Mouse (Mus musculus) left cerebral cortex, adult 9 months (tissue): ENCODE measurements at regions not wholly inside any gene's neighbourhood (a gene's known extent, or its start where the extent isn't known, plus 50 kb on each side); places are given as distances from the start of the nearest gene placed in this dataset.
A peak's percentile ranks its signal among the peaks of the same experiment; 100 is the strongest.

Experiments
- DNase-seq, 2 experiments: peaks; one replicate each; pipeline ENCODE4 v3.0.0; 2022; ENCODE audit warnings: low spot score in 2 of 2

DNA sequence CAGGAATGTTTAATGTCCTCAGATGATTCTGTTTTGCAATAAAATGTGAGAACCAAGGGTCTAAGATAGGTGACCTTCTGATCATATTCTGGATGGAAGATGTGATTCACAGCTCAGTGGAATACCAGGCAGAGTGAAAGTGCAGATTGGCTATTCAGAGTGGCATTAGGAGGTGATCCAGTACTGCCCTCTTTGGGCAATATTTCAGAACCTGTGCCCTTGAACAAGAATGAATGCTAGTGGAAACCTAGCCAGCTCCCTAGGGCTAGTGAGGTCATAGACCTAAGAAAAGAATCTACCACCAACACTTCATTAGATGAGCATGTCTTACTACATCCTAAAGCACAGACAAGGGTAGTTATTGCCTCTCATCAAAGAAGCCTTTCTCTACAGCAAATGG is 372.7 kb upstream of the Trib2 start:
- no peak for DNase-seq

DNA sequence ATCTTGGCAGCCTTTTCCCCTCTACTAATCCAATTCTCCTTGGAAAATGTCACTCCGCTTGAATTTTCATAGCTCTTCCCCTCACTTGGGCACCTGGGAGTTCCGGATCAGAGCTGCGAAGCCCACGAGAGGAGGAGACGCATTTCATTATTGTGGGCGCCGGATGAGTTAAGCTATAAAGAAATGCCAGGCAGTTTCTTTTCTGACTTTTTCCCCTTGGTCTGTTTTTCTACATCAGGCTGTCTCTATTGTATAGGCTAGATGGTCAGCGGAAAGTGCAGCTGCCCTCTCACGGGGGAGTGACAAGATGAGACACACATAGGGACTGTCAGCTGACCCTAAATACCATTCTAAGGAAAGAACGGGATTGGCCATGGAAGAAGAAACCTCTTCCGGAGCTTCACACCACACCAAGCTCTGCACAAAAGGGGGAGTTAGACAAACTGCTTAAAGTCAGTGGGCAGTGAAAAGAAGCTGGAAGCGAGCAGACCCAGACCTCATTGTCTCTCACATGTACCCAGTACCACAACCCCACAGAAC is 369.3 kb upstream of the Trib2 start:
- DNase-seq, result no peak

DNA sequence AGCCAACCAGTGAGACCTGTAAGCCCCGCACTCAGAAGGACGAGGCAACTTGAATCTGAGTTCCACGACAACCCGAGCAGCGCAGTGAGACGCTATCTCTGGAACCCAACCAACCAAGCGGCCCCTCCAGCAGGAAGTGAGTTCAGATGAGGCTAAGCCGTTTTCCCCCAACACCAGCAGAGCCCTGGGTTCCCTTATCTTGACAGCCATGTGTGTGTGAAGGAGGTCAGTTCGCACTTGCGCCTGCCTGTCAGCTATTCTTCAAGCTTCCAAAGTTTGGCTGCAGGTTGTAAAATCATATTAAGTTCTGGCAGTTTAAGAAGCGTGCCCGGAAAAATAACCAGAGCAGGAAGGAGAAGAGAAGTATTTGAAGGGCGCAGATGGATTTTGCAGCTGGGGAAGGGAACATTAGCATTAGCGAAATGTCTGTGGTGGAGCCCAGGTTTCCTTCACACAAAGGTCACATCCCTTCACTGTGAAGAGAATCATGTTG is 368.8 kb upstream of the Trib2 start:
- no peak for DNase-seq

DNA sequence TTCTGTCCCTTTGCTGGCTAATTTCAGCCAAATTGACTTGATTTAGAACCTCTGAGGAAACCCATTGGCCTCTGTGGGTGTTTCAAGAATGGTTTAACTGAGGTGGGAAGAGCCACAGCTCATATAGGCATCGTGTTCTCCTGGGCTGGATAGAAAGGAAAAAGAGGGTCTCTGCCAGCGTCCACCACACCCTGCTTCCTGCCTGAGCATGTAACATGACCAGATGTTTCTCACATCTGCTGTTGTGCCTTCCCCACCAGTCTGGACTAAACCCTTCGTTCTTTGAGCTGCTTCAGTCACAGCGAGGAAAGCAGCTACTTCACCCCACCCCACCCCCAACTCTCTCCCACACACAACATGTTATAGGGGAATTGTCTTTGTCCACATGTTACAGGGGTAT is 366.3 kb upstream of the Trib2 start:
- no peak for DNase-seq

DNA sequence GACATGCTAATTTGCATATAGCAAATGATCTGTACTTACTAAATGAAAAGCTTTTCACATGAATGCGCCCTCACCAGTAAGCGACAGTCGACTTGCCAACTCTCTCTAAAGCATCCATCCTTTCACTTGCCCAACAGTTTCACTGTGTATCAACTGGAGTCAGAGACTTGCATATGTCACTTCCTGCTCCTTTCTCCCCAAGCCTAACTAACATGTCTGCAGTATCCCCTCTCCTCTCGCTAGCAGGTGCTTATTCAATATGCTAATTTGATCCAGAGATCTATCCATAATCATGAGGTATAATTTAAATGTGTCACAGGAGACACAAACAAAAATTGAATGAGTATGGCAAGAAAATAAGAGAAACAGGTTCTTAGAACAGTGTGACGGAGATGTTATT is 364.9 kb upstream of the Trib2 start:
- no peak for DNase-seq

DNA sequence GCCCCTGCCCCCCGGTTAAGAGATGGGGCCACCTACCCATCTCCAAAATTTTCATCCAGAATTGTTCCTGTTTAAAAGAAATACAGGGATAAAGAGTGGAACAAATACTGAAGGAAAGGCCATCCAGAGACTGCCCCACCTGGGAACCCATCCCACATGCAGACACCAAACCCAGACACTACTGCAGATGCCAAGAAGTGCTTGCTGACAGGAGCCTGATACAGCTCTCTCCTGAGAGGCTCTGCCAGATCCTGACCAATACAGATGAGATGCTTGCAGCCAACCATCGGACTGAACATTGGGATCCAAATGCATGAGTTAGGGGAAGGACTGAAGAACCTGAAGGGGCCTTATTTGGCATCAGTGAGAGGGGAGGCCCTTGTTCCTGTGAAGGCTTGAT is 363.2 kb upstream of the Trib2 start:
- no peak for DNase-seq

DNA sequence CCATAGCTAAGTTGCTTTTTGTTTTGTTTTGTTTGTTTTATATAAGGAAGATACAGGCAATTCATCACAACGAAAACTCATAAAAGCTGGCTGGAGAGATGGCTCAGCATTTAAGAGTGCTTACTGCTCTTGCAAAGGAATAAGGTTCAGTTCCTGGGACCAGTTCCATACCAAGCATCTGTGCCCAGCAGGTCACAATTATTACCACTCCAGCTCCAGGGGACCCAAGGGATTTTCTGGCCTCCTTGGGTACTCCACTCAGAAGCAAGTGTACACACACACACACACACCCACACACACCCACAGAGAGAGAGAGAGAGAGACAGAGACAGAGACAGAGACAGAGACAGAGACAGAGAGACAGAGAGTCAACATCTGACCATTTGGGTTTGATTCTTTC is 359.6 kb upstream of the Trib2 start:
- DNase-seq, result no peak

DNA sequence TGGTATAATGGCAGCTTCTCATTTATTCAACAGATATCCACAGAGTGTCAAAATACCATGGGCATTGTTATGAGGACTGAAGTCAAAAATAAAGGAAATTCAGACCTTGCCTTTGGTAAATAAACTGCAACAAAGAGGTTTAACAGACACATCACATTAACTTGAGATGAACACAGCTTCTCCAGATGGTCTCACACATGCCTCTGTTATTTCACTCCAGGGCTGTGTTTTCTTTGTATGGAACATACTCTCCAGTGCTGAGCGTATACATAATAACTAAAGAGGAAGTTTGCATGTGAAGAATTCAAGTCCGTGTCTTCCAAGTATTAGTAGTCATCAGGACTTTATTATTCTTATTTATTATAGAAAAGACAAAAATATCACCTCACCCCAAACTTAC is 355.5 kb upstream of the Trib2 start:
- no peak for DNase-seq

DNA sequence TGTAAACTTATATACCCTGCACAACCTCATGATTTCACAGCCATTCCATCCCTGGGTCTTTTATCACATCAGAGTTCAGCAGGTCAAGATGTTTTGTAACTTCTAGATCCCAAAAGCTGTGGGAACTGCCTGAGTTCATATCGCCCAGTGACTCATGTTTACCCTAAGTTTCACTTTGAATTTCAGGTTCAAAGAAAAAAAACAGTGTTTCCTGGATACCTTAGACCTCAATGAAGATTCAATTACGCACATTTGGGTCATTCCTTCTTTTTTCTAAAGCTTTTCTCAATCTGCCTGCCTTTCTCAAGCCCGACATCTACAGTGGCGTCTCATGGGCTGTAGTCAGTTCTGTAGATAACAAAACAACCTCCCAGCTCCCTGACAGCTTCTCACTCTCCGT is 354.9 kb upstream of the Trib2 start:
- DNase-seq, result no peak

DNA sequence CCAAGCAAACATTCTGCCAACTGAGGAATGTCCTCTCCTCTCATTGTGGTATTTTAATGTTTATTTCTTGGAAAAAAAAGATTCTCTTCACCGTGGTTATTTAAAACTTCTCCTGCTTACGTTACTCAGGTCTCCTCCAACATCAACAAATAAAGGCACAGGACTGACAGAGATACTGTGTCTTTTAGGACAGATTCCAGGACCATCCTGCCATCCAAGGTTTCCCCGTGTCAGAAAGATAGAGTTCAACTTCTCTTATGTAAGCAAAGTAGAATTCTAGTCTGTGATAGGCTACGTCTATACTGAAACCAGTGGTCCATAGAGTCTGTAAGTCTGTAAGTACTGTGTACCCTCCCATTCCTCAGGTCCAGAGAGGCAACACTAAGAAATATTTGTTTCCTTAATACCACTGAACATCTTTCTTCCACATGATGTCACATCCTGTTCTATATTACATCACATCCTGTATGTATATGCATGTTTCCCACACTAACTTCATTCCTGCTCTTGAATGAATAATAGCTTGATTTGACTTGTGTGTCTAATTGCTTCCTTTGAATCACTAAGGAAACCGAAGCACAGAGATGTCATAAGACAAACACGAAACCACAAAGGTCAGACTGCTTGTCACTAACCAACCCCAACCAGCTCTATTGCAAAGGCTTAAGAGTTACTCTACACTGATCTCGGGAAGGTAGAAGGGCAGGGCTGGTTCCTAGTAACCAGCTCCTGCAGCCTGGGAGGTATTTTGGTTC is 353.2 kb upstream of the Trib2 start:
- no peak for DNase-seq

DNA sequence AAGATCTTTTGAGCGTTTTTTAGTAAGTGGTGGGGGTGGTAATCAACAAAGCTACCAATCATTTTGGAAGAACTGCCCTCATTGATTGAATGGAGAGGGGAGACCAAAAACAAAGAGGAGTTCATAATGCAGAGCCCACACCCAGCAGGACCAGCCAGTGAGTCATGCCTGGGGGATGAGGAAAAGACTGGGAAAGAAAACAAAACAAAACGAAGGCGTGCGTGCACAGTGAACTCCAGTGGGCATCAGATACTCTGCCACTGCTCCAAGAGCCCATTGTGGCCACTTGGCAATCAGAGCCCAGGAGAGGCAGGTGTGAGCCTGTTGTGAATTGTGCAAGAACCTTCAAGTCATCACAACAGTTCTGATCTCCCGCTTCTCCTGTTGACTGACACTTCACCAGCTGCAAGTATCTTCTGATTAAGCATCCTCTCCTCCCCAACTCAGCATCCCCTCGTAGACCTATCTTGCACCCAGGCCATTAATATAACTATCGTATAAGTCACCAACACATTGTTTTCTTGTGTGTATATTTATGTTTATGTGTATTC is 351.1 kb upstream of the Trib2 start:
- DNase-seq, result no peak

DNA sequence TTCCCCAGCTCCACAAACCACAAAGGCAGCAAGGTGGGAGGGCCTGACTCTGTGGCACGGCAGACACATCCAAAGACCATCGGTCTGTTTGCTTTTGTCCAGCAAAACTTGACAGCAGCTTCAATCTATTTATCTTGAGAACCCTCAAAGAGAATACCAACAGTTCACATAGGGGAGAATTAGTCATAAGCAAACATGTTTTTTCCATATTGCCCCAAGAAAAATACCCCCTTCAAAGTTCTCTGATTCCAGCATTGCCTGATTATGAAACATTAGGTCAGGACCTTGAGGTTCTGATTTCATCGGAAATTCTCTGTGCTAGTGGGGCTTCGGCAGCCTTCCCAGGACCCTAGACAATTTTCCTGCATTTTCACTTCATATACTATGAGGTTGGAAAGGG is 348.4 kb upstream of the Trib2 start:
- no peak for DNase-seq

DNA sequence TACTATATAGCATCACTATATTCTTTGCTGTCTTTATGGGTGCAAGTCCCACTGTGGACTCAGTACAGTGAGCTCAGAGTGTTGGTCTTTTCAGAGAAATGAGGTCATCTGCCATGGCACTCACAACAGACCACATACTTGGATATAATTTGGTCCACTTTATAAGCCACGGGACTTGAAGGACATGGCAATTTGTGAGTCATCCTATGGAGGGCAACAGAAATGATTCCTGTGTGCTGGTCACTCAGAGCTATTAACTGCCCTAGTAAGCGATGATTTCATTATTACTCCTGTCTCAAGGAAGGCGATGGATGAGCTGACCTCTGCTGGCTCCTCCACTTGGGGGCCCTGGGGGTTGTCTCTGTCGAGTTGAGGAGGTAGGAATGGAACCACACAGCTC is 345.2 kb upstream of the Trib2 start:
- no peak for DNase-seq

DNA sequence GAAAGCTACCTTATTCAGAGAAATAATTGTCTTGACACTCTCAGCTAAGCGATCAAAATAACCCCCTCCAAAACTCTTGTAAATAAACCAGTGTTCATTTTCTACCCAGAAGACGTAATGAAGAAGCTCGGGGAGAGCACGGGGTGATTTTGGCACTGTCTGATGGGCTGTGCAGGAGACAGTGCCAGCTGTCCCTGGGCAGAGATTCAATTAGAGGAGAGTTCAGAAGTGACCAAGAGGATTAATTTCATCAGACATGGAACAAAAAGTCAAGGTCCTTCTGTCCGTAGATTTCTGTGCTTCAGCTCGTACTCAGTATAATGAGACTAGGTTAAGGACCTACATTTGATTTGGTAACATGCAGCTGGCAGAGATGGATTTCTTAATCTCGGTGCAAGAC is 341.2 kb upstream of the Trib2 start:
- no peak for DNase-seq

DNA sequence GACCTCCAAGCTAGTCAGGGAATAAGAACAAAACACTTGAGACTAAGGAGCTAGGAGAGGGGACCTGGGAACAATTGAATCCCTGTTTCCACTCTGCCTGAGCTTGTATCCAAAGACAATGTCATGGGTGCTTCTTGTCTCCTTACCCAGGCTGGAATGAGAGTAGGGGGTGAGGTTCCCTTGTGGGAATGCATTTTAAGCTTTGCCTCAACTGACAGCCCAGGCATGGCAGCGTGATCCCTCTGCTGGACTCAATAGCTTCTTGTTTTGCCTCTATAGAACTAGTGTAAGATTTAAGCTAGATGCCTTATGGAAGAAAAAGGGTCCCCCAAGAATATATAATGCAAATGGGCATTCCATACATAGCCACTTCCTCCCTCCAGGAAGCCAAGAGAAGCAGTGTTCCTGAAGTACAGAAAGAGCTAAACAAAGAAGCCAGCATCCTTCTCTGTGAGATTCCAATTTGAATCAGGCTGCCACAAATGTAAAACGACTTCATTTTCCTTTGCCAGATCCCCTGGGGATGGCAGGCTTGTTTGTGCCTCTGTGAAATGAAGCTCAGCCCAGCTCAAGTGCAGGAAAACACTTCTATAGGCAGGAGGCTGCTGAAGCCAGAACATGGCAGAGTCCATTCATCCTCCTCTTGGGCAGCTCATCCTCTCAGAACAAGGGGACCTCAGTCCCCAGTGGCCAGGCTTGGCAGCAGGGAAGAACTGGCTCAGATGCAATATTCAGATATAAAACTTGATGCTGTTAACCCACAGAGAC is 339.3 kb upstream of the Trib2 start:
- DNase-seq, result peak in 1 of 2 experiments; percentile 22

DNA sequence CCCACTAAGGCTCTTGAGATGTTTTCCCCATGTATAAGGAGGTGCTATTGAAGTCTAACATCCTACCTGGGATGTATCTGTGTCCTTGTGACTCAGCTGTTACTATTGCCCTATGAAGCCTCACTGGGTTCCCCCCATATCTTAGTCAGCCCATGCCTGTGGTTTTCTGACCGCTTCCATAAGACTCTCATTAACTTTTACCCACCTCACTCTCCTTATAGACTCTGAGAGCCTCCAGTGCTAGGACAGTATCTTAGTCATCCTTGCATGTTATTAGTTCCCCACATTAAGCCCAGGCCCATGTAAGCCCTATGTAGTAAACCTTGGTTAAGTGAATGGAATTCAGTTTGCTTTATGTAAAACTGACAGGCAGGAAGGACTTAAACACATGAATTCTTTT is 337.5 kb upstream of the Trib2 start:
- DNase-seq, result no peak

DNA sequence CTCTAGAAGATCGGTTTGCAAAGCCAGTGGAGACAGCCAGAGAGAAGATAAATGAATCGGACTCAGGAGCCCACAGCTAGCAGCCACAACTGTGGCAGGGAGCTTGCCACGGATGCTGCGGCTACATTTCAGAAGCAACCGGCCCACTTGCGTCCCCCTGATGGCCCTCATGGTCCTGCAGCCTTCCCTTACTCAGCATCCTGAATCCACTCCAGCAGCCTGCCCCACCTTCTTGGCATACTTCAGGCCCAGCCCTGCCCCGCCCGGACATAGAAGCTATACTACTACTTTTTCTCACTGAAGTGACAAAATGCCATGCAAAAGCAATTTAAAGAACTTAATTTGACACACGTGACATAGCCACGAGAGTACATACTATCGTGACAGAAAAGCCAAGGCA is 335.4 kb upstream of the Trib2 start:
- no peak for DNase-seq

DNA sequence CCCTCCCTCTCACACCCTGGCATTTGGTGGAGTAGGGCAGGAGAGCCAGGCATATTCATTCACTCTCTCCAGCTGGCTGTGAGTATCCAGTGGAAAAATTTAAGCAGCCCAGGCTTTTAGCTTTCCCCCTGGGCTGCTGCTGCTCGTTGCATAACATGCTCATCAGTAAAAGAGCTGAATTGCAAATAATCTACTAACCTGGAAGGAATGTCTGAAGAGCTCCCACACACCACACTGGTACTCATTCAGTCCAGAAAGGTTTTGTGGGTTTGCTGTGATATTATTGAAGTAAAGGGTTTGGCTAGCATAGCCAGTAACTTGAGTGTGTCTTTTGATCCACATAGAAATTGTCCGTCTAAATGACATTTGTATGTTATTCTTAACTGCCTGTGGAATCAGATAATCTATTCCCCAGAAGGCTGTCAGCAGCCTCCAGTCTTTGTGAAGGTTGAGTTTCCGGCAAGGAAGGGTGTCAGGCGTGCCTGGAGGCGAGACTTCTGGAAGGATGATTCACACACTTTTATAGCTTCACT is 334.5 kb upstream of the Trib2 start:
- DNase-seq, result peak; percentile 45 to 71

DNA sequence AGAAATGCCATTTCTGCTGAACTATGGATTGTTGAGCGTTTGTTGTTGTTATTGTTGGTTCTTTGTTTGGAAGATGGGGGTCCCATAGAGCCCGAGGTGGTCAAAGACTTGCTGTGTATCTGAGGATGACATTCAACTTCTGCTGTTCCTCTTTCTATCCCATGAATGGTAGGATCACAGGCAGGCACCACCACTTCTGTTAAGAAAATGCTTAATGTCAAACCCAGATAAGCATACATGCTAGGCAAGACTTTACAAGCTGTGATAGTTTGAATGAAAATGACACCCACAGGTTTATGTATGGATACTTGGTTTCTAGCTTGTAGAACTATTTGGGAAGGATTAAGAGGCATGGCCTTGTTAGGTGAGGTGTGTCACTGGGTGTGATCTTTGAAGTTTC is 330.2 kb upstream of the Trib2 start:
- DNase-seq, result no peak

DNA sequence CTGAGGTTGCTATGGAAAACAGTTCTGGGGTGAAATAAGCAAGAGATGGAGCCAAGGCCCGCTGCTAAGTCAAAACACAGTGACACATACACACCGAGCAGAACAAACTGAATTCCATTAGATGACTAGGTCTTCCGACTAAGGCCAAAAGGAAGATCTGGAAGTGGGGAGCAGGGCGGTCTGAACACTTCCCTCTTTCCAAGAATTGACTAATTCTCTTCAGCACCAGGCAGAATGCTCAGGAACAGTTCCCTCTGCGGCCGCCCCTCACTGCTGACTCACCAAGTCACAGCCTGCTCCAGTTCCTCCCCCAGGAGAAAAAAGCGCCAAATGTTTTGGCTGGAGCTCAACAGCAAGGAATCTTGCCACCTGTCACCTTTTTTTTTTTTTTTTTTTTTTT is 328.9 kb upstream of the Trib2 start:
- peak; percentile 22 to 84 for DNase-seq

DNA sequence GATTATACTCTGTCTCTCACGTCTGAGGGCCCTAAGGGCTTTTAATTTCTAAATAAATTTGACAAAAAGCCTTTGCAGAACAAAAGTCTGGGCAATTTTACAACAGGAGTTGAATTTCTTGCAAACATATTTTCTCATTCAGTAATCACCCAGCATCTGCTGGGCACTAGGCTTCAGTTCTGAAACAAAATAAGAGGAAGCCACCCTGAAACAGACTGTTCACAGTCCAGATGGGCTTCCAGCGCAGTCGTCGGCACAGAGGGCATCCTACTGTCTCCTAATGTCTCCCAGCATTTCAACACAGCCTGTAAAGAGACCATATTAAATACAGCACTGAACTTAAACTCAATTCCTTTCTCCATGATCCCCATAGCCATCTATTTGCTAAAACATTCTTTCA is 324.5 kb upstream of the Trib2 start:
- DNase-seq, result peak in 1 of 2 experiments; percentile 26

DNA sequence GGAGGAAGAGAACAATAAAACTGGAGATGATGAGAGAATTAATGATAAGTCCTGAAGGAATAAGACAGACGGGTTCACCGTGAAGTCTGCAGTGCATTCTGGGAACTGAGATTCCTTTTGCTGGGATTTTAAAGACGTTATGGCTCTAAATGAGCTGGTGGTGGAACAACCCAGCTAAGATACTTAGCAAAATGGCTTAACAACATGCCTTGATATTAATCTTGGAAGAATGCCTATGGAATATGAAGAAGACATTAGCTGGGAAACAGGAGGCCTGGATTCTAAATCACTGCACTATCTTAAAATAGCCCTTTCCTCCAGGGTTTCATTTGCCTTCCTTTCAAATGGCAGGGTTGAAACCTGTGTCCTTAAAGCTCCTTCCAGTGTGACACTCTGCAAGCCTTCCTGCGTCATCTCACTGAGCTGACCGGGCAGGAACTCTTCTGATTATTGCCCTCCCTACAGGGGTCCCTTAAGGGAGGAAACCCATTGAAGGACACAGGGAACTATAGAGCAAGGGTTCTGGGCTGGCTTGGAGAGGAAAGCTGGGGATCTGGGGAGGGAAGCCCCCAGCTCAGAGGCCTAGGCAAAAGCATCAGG is 323.9 kb upstream of the Trib2 start:
- no peak for DNase-seq
